Mouse (Mus musculus) cerebellum, adult 8-10 months (tissue): ENCODE data around the gene Efnb2.

ENCODE experiments used
- DNase-seq: peaks from one replicate; pipeline ENCODE4 v3.0.0; 2022

The Efnb2 gene

DNA sequence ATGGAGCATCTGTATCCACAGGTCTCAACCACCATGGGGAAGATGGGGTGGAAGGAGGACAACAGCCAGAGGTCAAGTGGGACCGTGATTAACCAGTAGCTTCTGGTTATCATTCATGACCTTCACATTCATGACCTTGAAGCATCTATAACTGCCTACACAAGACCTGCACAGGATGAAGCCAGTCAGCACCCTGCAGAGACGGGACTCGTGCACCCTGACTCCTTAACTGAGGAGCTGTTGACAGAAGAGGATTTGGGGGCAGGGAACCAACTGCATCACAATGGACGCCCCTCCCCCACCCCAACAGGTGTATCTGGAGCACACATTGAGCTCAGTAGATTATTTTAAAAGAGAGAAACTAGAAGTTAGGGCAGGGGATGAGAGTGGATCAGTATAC lies 49.1 kb downstream of the Efnb2 start:
- no peak for DNase-seq

DNA sequence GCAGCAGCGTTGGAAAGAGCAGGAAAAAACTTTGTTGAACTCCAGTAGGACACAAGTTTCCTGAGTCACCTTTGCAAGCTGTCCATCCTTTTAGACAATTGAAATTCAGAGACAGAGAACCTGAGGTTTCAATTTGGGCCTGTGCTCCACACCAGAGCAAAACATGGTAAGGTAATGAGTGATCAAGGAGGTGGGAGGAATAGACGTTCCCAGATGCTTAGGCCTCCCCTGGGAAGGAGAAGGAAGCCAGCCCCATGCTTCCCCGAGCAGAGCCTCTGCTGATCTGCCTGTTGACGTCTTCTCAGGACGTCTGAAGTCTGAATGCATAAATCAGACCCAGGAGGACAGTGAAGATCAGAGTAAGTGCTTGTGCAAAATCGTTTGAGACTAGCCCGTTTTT lies 51.3 kb downstream of the Efnb2 start:
- DNase-seq = no peak

DNA sequence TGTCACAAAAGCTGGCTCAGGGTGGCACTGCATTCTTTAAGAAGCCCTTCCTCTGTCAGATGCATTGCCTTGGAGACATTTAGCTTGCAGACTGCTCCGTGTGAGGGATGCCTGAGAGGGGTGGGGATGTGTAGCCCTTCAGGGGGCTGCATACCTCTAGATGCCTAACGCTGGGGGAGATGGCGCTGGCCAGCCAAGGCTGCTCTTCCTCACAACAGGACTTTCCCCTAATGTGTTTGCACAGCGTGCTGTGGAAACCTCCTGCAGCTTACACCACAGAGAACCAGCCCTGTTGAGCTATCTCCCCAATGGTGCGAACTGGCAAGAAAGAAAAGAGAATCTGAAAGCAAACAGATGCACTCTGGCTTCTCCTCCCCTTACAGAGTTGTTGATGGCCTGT lies 51.9 kb downstream of the Efnb2 start:
- DNase-seq = no peak

DNA sequence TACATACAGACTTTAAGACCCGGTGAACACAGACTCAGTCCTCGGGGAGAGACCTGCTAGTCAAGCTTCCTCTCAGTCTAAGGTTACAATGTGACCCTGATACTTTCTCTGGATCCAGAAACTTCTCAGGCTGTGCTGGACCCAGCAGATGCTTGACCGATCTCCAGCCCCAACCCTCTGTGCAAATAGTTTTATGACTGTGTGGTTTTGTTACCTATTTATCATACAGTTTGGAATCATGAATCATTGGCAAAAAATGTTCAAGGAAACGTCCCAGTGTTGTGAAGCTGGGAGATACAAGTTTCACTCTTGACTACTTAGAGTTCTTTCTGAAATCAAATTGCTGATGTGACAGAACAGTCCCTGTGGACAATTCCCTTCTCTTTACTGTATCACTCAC lies 55.4 kb downstream of the Efnb2 start:
- DNase-seq = no peak

DNA sequence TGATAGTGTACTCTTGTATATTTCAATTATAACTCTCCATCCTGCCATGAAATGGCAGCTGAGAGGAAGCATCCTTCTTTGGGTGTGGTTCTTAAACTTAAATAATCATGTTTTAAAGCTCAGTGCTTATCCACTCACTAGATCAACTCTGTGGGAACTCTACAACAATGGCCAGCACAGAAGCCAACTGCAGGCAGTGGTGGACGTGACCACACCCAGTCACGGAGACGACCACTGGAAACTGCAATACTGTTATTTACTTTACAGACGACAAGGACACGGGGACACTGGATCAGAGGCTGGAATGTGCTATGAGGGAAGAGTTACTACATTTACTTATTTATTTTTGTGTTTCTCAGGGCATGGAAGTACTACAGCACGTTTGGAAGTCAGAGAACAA lies 57.2 kb downstream of the Efnb2 start:
- no peak for DNase-seq

DNA sequence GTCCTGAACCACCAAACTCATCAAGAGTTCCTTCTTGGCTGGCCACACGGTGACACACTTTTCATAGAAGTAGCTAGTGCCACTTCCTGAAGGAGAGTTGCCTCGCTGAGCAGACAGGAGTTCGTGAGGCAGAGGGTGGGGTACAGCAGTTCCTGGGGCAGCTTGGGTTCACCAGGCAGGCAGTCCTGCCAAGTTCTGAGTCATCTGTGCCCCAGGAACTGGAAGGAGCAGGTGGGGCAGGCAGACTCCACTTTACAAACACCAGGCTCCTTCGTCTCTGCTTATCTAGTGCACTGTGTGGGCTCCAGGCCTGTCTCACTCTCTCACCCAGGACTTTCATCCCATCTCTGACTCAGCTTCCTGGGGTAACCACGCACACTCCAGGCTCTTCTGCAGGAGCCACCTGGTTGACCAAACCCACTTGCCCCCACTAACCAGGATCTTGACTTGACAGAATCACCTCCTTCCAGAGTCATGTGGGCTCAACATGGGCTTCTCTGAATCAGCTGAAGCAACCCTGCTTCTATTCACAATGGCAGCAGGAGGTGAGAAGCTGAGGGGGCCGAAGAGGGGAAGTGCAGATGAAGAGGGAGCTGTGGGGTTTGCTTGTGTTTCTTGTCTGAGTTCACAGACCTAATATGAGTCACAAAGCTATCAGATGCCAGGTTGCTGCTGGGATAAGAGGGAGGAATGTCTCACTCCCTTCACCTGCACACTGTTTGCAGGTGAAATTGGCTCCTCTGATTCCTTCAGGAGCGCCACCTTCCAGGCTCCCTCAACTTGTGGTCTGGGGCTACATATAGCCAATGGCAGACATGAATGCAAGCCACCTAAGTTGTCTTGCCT lies 58.2 kb downstream of the Efnb2 start:
- no peak for DNase-seq

DNA sequence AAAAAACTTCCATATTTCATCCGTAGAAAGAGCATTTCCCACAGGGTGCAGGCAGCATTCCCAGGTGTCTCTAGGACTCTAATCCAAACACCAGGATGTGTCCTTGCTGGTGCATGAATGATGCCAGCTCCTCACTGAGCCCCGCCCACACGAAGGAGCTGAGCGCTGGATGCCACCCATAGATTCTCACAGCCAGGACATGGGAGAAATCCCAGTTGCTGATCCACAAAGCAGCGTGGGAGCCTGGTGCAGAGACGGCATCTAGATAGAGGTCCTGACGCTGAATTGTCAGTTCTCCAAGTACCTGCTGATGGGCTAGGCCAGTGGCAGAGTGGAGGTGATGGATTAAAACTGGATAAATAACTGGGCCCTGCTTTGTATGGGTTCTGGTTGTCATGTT lies 61.1 kb downstream of the Efnb2 start:
- no peak for DNase-seq

DNA sequence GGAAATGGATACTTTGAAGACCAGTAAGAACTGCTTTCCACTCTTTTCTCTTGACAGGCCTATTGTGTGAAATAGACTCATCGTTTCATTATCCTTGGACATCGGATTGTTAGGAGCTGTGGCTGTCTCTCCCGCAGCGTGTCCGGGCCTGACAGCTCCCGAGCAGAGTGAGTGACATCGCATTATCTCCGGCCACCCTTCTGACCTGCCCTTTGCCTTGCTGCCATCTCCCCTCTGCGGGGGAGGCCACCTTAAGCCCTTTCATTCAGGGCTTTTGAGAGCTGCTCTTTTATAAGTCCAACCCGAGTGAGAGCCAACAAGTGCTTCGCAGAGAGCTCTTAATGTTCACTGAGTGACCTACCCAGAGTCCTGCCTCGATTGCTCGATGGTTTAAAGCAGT lies 63.6 kb downstream of the Efnb2 start:
- no peak for DNase-seq

DNA sequence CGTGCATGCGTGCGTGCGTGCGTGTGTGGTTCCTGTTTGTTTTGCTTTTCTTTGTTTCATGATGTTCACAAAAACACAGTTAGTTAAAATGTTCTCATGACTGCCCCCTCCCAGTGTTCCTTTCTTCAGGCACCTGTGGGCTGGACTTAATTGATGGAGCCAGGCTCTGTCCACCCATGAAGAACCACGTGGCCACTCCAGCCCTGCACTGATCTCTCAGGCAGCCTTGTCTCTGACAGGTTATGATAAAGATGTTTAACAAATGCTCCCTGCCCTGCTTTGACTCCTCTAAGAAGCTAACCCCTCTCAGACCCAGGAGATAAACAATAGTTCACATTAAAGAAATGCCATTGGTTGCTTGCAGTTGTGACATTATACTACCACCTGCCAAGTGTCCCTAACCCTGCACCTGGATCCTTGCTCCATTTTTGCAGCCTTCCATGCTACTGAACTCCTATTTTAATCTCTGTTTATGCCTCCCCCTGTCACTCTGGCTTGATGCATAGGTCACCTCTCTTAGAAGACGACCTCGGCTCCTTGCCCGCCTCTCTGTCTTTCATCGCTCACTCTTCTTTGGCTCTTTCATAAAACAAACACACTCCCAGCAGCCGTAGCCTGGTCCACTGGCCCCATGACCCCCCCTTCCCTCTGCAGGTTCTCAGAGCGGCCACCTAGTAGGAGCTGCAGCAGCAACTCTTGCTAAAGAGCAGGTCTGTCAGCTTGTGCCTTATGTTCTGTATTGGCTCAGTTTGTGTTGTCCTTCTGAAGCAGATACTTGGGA lies 65.0 kb downstream of the Efnb2 start:
- DNase-seq = no peak

DNA sequence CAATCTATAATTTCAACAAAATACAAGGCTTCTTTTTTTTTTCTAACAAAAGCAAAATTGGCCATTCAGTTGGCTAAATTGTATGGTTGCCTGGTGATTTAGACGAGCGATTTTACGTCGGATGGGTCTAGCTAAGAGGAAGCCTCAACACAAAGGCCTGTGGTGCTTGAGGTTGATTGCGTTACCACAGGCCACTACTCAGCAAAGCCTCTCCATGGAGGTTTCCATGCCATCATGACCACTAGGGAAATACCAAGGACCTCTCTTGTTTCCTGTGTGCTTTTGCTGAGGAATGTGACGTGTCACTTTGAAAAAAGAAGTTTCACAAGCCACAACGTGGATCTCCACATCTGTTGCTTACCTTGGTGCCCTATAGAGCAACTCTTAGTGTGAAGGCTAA lies 67.2 kb downstream of the Efnb2 start:
- DNase-seq = no peak

DNA sequence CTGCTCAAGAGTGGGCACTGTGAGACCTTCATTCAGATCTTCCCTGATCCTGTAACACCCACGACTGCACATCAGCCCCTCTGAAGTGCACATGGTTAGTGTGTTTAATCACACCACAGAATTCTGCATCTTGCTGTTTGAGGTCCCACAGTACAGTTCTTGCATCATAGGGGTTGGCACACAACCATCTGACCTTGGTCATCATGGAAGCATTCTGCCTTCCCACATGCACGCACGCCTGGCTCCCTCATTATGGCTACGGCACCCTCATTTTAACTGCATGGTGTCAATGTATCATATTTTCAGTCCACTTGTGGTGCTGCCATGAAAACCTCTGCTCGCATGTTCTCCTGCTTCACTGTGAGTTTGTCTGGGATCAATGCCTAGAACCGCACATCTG lies 67.7 kb downstream of the Efnb2 start:
- DNase-seq = no peak

DNA sequence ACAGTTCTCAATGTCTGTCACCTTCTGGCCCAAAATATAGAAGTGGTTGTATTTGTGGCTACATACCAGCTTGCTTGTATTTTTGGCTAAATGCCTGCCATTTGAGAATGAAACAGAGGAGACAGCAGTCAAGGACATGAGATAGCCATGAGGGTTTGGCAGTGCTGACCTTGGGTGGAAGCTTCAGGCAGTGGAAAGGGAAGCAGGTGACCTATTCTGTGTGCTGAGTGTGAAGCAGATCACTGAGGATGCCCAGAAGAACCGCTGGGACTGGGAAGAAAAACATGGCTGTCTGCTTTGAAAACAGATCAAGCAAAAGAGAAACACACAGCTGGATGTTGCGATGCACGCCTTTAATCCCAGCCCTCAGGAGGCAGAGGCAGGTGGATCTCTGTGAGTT lies 68.7 kb downstream of the Efnb2 start:
- no peak for DNase-seq

DNA sequence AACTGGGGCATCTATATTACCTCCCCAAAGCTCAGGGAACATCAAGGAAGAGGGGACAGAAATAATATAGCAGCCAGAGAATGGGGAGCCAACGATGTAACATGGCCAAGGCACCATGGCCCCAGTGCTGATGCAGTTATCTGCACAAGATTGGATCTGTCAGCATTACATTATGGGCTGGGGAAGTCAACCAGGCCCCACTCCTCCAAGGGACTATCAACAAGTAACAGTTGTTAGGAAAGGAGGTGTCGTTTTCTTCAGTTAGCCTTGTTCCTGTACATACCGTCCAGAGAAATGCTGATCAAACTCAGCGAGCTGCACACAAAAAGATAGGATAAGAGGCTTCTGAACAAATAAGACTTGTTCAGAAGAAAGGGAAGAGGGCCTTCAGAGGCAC lies 77.1 kb downstream of the Efnb2 start:
- no peak for DNase-seq

DNA sequence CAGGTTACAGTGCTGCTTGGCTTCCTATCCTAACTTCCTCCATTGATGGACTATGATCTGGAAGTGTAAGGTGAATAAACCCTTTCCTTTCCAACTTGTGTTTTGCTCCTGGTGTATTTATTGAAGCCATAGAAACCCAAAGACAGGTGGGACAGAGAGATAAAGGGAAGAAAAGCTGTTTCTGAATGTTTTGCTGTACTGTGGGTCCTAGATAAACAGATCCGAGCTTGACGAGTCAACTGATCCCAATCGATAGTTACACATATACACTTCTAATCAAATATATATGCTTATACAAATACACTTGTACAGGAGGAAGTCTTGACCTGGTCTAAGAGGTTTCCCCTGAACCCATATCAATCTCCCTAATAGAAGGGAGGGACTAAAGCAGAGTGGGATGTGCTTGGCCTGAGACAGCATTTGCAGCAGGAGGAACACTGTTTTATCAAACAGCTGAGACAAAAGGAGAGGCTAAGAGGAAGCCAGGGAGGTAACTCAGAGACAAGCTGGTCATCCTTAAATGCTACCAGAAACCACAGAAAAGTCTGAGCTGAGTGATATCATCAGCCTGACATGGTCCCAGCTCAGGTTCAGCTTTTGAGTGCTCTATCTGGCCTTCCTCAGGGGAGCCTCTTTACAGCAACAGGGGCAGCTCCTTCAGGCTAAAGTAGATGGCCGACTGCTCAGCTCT lies 77.6 kb downstream of the Efnb2 start:
- no peak for DNase-seq

DNA sequence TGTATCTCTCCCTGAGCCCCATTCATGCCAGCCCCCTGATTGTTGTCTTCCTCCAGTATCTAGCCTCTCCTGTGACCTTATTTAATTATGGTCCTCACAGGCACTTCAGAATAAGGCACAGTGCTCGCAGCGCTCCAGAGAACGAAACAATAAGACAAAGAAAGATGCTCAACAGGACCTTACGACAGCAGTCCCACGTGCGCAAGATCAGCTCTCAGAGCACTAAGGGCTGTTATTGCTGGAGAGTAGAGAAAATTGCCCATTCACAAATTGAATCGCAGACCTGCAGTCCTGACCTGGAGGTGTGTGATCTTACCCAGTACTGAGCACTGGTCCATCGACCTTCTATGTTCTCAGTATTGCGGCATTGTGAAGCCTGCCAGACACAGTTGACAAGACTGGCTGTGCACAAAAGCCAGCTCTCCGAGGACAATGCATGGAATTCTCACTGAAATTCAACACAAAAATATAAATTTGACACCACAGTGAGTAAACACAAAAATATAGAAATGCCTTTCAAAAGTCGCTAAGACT lies 83.2 kb downstream of the Efnb2 start:
- no peak for DNase-seq

DNA sequence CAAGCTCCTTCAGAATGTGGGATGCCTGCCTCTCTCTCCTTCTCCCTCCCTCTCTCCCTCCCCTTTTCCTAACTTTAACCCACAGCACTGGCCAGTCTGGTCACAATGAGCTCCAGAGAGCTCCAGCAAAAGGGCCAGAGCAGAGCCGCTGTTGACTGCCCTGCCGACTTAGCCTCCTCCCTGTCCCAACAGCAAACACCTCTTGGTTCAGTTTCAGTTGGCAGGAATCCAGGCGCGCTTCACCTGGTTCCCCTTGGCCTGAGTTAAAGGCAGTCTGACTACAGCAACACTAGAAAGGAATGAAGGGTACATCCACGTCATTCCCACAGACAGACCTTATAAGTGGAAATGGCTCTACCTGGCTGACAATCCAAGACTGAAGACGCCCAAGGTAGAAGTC lies 84.2 kb downstream of the Efnb2 start:
- DNase-seq = no peak

DNA sequence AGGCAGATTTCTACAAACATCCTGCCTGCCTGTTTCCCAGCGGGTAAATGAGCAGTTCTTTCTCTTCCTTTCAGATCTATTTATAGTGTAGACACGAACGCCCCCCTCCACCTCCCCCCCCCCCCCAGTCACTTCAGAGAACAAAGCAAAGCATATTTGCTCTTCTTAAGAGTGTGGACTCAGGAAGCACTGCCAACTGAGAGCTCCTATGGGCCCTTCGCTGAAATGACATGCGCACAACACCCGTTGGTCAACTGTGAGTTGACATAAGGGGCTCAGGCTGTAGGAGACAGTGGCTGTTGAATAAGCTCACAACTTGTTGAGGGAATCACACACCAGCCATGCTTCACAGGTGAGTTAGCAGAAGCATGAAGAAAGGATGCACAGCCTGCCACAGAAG lies 84.8 kb downstream of the Efnb2 start:
- no peak for DNase-seq

DNA sequence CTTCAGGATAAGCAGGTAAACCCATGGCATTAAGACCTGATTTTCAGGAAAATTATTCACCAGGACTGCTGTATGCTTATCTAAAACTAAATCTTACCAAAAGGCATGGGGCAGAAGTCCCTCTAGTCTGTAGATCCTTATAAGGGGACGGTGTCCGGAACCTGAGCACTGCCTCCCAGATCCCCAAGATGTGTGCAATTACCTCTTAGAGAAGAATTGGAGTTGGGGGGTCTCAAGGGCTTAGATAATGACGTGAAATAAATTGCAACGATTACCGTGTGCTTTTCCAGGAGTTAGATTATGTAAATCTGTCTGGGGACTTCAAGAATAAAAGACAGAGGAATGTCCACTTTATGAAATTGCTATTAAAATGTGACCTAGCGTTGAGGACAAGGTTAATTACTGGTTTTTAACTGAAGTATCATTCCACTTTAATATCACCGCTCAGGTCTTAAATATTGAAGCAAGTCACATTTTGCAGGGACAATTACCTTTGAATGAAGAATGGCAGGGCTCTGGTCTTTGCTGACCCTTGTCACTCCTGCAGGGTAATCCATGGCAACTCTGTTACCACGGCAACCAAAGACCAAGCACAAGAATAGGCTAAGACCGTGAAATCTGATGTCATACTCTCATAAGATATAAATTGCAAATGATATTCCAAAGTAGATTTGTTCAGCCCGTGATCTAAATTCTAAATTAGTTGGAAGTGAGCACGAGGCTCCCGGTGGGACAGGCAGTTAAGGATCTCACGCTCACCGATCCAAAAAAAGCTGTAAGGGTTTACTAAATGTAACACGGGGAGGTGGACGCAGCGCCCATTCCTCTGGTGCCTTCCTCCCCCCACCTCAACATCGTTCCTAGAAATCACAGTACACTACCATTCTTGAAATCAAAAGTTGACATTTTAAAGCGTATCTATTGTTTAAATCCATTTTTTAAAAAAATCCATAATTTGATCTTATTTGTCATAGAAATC lies 86.2 kb downstream of the Efnb2 start:
- DNase-seq = no peak

DNA sequence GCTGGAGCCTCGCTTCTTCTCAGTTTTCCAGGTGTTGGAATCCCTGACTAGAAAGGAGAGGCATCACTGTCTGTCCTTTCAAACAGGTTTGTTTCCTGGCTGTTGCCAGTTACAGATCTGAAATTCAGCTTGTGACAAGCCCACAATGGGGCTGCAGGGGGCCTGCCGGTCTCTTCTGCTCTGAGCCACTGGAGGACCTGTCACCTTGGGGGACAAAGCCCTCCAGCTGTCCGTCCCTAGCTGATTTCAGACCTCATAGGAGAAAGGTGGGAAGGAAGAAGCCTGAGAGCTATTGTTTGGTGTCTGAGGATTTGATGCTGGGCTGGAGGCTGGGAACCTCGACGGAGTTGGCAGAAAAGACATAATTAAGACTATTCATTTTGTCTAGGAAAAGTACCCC lies 88.8 kb downstream of the Efnb2 start:
- DNase-seq = no peak

DNA sequence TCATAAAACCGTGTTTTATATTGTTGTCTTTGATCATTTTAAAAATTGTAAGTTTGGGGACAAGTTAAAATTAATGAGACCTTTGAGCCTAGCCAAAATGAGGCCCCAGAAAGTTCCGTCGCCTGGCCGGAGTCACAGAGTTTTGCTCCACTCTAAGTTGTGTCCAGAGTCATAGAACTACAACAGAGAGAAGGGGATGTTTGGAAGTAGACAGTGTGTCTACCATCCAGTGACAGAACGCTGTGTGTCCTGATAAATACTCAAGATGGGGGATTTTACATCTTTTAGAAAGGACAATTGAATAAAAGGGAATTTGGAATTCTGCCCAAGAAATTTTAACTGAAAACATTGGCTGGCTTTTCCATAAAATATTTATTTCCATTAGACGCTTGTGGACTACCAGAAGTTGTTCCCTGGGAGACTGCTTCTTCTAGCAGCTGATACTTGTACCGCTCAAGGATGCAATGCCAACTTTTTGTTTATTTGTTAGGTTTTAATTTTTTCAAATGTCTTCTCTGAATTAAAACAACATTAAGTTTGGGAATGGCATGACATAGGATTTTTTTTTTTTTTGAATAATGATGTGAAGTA lies 89.3 kb downstream of the Efnb2 start:
- no peak for DNase-seq

DNA sequence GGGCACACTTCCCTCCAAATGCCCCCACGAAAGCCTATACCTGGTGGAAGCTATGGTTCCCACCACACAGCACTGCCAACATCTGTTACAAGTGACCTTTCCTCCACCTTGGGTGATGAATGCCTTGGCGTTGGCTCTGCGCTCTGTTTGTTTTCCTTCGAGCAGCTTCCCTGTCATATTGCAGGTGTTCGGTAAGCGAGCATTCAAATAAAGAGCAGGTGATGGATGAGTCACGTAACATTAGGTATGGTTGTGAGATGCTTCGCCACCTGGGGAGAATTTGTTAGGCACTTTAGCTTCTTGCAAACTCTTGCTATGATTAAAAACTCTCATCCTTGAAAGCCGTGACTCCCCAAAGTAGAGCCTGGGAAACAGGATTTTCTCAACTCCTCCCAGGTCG lies 91.8 kb downstream of the Efnb2 start:
- DNase-seq = no peak

DNA sequence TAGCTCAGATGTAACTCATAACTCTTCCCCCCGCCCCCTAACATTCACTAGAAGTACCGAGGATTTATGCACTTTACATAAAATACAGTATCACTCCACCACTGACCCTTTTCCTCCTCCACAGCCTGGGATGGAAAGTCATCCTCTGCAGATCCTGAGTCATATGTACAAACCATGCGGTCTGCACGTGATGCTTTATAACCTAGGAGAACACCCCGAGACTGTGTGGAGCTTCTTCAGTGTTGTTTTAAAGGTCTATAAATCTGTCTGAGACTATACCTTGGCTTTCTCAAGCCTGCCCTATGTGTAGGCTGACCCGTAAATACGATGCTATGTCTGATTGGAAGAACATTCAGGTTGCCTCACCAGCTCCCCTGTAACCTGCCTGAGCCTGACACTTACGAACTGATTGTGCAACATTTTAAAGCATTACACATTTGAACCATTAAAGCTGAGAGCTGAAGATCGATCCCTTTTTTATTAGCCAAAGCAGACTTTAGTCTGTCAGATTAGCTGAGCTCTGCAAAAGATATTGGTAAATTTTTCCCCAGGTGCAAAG lies 92.7 kb downstream of the Efnb2 start:
- no peak for DNase-seq
